Mouse (Mus musculus): ENCODE results near the gene Ms4a6b. TPM values are rescaled to one million over a fixed set of nuclear protein-coding genes. Genes with fewer than 3 reads are reported as not detected.
"Not testable (repeated sequence)": the region's sequence is repeated elsewhere in the genome, so short reads cannot be mapped to it uniquely, and the experiment has no call there.

The Ms4a6b gene
- polyA plus RNA-seq, 1 experiment from 2014 or later = 2.5 TPM

- not testable (repeated sequence) for H3K9ac ChIP-seq (ENCODE audit: low read depth, low read length); H3K4me1 ChIP-seq (ENCODE audit: control insufficient read depth, low read depth, low read length); H3K36me3 ChIP-seq (ENCODE audit: control insufficient read depth, insufficient read depth); ATAC-seq (ENCODE audit: low read depth); H3K4me3 ChIP-seq (ENCODE audit: low read depth, low read length); H3K4me2 ChIP-seq (ENCODE audit: low read depth, low read length); H3K9me3 ChIP-seq (replicated peaks; ENCODE audit: control insufficient read depth, low read length); H3K27me3 ChIP-seq (ENCODE audit: control insufficient read depth, insufficient read depth, low read depth, low read length); H3K27ac ChIP-seq (ENCODE audit: low read length)
- WGBS (ENCODE audit: insufficient replicate concordance) = 59% methylated on average over 1 of the region's 1 CpGs
These were observed 24.0 kb downstream of the Ms4a6b start for GRCm38 (mm10) chr19:11540166-11540821.

GRCm38 (mm10) chr19:11544383-11544782 lies 28.1 kb downstream of the Ms4a6b start:
- not testable (repeated sequence) for ATAC-seq (ENCODE audit: low read depth); H3K9me3 ChIP-seq (replicated peaks; ENCODE audit: control insufficient read depth, low read length); H3K4me1 ChIP-seq (ENCODE audit: control insufficient read depth, low read depth, low read length); H3K36me3 ChIP-seq (ENCODE audit: control insufficient read depth, insufficient read depth); H3K9ac ChIP-seq (ENCODE audit: low read depth, low read length); H3K27me3 ChIP-seq (ENCODE audit: control insufficient read depth, insufficient read depth, low read depth, low read length); H3K4me3 ChIP-seq (ENCODE audit: low read depth, low read length); H3K27ac ChIP-seq (ENCODE audit: low read length); H3K4me2 ChIP-seq (ENCODE audit: low read depth, low read length)
- 60% methylated on average over 2 of the region's 2 CpGs for WGBS (ENCODE audit: insufficient replicate concordance)

DNA sequence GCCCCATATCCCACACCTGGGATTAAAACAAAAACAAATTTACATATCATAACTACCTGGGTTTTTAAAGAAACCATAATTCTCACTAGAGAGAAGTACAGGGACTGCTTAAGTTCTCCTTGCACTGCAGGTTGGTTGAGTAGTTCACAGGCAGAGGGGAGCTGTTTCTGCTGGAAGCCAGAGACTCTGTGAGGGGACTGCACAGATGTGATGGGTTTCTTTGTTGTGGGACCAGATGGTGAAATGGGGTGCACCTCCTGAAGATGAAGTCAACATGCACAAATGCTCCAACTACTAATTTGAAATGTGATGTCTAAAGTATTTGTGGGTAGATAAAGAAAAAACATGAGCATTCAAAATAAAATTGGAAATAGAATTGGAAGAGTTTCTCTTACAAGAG lies 31.6 kb downstream of the Ms4a6b start:
- no peak overlapping the region for H3K4me2 ChIP-seq (ENCODE audit: low read depth, low read length)
- no peaks in the 10 kb centered on the region for H3K9me3 ChIP-seq (replicated peaks; ENCODE audit: control insufficient read depth, low read length)
- H3K9ac ChIP-seq (ENCODE audit: low read depth, low read length) = no peak overlapping the region
- no peaks in the 10 kb centered on the region for H3K36me3 ChIP-seq (ENCODE audit: control insufficient read depth, insufficient read depth)
- H3K27me3 ChIP-seq (ENCODE audit: control insufficient read depth, insufficient read depth, low read depth, low read length) = no peaks in the 10 kb centered on the region
- ATAC-seq (ENCODE audit: low read depth) = no peak
- H3K4me3 ChIP-seq (ENCODE audit: low read depth, low read length) = no peak overlapping the region
- no peak overlapping the region for H3K27ac ChIP-seq (ENCODE audit: low read length)
- no peaks in the 10 kb centered on the region for H3K4me1 ChIP-seq (ENCODE audit: control insufficient read depth, low read depth, low read length)

- no peak overlapping the region for H3K4me2 ChIP-seq (ENCODE audit: low read depth, low read length)
- no peak overlapping the region for H3K27ac ChIP-seq (ENCODE audit: low read length)
- no peak overlapping the region for H3K4me3 ChIP-seq (ENCODE audit: low read depth, low read length)
- no peaks in the 10 kb centered on the region for H3K36me3 ChIP-seq (ENCODE audit: control insufficient read depth, insufficient read depth)
- H3K27me3 ChIP-seq (ENCODE audit: control insufficient read depth, insufficient read depth, low read depth, low read length) = no peaks in the 10 kb centered on the region
- 62% methylated on average over 5 of the region's 5 CpGs for WGBS (ENCODE audit: insufficient replicate concordance)
- H3K4me1 ChIP-seq (ENCODE audit: control insufficient read depth, low read depth, low read length) = no peaks in the 10 kb centered on the region
- H3K9me3 ChIP-seq (replicated peaks; ENCODE audit: control insufficient read depth, low read length) = no peaks in the 10 kb centered on the region
- no peak for ATAC-seq (ENCODE audit: low read depth)
- H3K9ac ChIP-seq (ENCODE audit: low read depth, low read length) = no peak overlapping the region
These were observed 38.4 kb downstream of the Ms4a6b start for GRCm38 (mm10) chr19:11554726-11555125.

GRCm38 (mm10) chr19:11559560-11559959 lies 43.2 kb downstream of the Ms4a6b start:
- H3K4me1 ChIP-seq (ENCODE audit: control insufficient read depth, low read depth, low read length) = not testable (repeated sequence)

GRCm38 (mm10) chr19:11574965-11575364 lies 58.7 kb downstream of the Ms4a6b start:
- no peak overlapping the region for H3K9ac ChIP-seq (ENCODE audit: low read depth, low read length)
- 79% methylated on average over 8 of the region's 8 CpGs for WGBS (ENCODE audit: insufficient replicate concordance)
- no peaks in the 10 kb centered on the region for H3K27me3 ChIP-seq (ENCODE audit: control insufficient read depth, insufficient read depth, low read depth, low read length)
- H3K36me3 ChIP-seq (ENCODE audit: control insufficient read depth, insufficient read depth) = no peaks in the 10 kb centered on the region
- no peak for ATAC-seq (ENCODE audit: low read depth)
- no peak overlapping the region for H3K4me2 ChIP-seq (ENCODE audit: low read depth, low read length)
- H3K9me3 ChIP-seq (replicated peaks; ENCODE audit: control insufficient read depth, low read length) = no peaks in the 10 kb centered on the region
- no peak overlapping the region for H3K4me3 ChIP-seq (ENCODE audit: low read depth, low read length)
- H3K27ac ChIP-seq (ENCODE audit: low read length) = no peak overlapping the region
- no peaks in the 10 kb centered on the region for H3K4me1 ChIP-seq (ENCODE audit: control insufficient read depth, low read depth, low read length)

More at GRCm38 (mm10) chr19:11559560-11559959, 43.2 kb downstream of the Ms4a6b start:
- not testable (repeated sequence) for H3K4me3 ChIP-seq (ENCODE audit: low read depth, low read length); H3K4me2 ChIP-seq (ENCODE audit: low read depth, low read length); H3K27ac ChIP-seq (ENCODE audit: low read length); H3K9ac ChIP-seq (ENCODE audit: low read depth, low read length); H3K27me3 ChIP-seq (ENCODE audit: control insufficient read depth, insufficient read depth, low read depth, low read length); H3K36me3 ChIP-seq (ENCODE audit: control insufficient read depth, insufficient read depth); H3K9me3 ChIP-seq (replicated peaks; ENCODE audit: control insufficient read depth, low read length); ATAC-seq (ENCODE audit: low read depth)

Other genes with a start within 250 kb of the Ms4a6b start
- not detected in 2 replicates for gene Ms4a5, start 232.6 kb upstream of the Ms4a6b start, polyA plus RNA-seq (2015; fragmentation: Nextera tagmentation; extraction: Ambion mirVana)
- gene Ms4a14, start 202.1 kb upstream of the Ms4a6b start, polyA plus RNA-seq (2015; fragmentation: Nextera tagmentation; extraction: Ambion mirVana) = not detected in 2 replicates
- gene Ms4a7, start 180.4 kb upstream of the Ms4a6b start, polyA plus RNA-seq (2015; fragmentation: Nextera tagmentation; extraction: Ambion mirVana) = 1.1 and 1.5 TPM in 2 replicates
- gene Ms4a4a, start 141.0 kb upstream of the Ms4a6b start, polyA plus RNA-seq (2015; fragmentation: Nextera tagmentation; extraction: Ambion mirVana) = 0.91 and 1.6 TPM in 2 replicates
- gene Ms4a4c, start 111.7 kb upstream of the Ms4a6b start, polyA plus RNA-seq (2015; fragmentation: Nextera tagmentation; extraction: Ambion mirVana) = 1.4 and 1.7 TPM in 2 replicates
- gene Ms4a4b, start 73.0 kb upstream of the Ms4a6b start, polyA plus RNA-seq (2015; fragmentation: Nextera tagmentation; extraction: Ambion mirVana) = 0.53 and 0.80 TPM in 2 replicates
- gene Ms4a6c, start 47.1 kb upstream of the Ms4a6b start, polyA plus RNA-seq (2015; fragmentation: Nextera tagmentation; extraction: Ambion mirVana) = 8.0 and 8.8 TPM in 2 replicates
- gene Gm8369, start 30.6 kb upstream of the Ms4a6b start, polyA plus RNA-seq (2015; fragmentation: Nextera tagmentation; extraction: Ambion mirVana) = 0.40 and 0.47 TPM in 2 replicates
- 0.23 and 0.28 TPM in 2 replicates for gene Ms4a4d, start 20.3 kb downstream of the Ms4a6b start, polyA plus RNA-seq (2015; fragmentation: Nextera tagmentation; extraction: Ambion mirVana)
- 4.9 TPM in 2 replicates for gene Ms4a6d, start 88.3 kb downstream of the Ms4a6b start, polyA plus RNA-seq (2015; fragmentation: Nextera tagmentation; extraction: Ambion mirVana)
- gene Ms4a2, start 107.2 kb downstream of the Ms4a6b start, polyA plus RNA-seq (2015; fragmentation: Nextera tagmentation; extraction: Ambion mirVana) = 0.74 and 1.1 TPM in 2 replicates
- gene Ms4a3, start 124.3 kb downstream of the Ms4a6b start, polyA plus RNA-seq (2015; fragmentation: Nextera tagmentation; extraction: Ambion mirVana) = 29.8 and 33.2 TPM in 2 replicates
- 0.13 and 0.26 TPM in 2 replicates for gene Oosp2, start 144.0 kb downstream of the Ms4a6b start, polyA plus RNA-seq (2015; fragmentation: Nextera tagmentation; extraction: Ambion mirVana)
- 0.09 TPM in 1 of 2 replicates, not detected in the other for gene Oosp1, start 174.6 kb downstream of the Ms4a6b start, polyA plus RNA-seq (2015; fragmentation: Nextera tagmentation; extraction: Ambion mirVana)
- gene Oosp3, start 180.5 kb downstream of the Ms4a6b start, polyA plus RNA-seq (2015; fragmentation: Nextera tagmentation; extraction: Ambion mirVana) = not detected in 2 replicates
- not detected in 2 replicates for gene Gif, start 231.0 kb downstream of the Ms4a6b start, polyA plus RNA-seq (2015; fragmentation: Nextera tagmentation; extraction: Ambion mirVana)